Mouse (Mus musculus) left cerebral cortex, postnatal 14 days (tissue): Measurements from ENCODE around the gene Plcg2. TPM values are rescaled to one million over a fixed set of nuclear protein-coding genes. Genes with fewer than 3 reads are reported as not detected.
A peak's percentile ranks its signal among the peaks of the same experiment; 100 is the strongest.

Experiments
- DNase-seq, 2 experiments: peaks; one replicate each; pipeline ENCODE4 v3.0.0; 2021 to 2022; ENCODE audit warnings: low spot score in 2 of 2, mixed read lengths in 1 of 2
- intact Hi-C: fragments of 180-260 bp; cut with DNase I; formaldehyde crosslinking; loops from one replicate; pipeline ENCODE4 v1.15.1; 2025
- long read RNA-seq, 2 experiments: library from polyadenylated mRNA; stranded (forward); transcript quantifications; one replicate each; pipeline ENCODE4 v2.0.0; 2021
- total RNA-seq, 2 experiments: library from RNA; stranded (reverse); gene quantifications; 2 replicates each; pipeline ENCODE4 v1.2.3; 2021

The Plcg2 gene
- 1 to 10 TPM; 2.9 TPM for total RNA-seq
- long read RNA-seq, experiment 1, full-length matches to known transcripts = 3 of 5 reads
- long read RNA-seq, experiment 1, partial matches to known transcripts = 1 of 5 reads
- long read RNA-seq, experiment 1, other reads (novel, unspliced or antisense) = 1 of 5 reads
- long read RNA-seq, experiment 2, full-length matches to known transcripts = 2 of 2 reads
- long read RNA-seq, experiment 2, partial matches to known transcripts = 0 of 2 reads
- long read RNA-seq, experiment 2, other reads (novel, unspliced or antisense) = 0 of 2 reads

DNA sequence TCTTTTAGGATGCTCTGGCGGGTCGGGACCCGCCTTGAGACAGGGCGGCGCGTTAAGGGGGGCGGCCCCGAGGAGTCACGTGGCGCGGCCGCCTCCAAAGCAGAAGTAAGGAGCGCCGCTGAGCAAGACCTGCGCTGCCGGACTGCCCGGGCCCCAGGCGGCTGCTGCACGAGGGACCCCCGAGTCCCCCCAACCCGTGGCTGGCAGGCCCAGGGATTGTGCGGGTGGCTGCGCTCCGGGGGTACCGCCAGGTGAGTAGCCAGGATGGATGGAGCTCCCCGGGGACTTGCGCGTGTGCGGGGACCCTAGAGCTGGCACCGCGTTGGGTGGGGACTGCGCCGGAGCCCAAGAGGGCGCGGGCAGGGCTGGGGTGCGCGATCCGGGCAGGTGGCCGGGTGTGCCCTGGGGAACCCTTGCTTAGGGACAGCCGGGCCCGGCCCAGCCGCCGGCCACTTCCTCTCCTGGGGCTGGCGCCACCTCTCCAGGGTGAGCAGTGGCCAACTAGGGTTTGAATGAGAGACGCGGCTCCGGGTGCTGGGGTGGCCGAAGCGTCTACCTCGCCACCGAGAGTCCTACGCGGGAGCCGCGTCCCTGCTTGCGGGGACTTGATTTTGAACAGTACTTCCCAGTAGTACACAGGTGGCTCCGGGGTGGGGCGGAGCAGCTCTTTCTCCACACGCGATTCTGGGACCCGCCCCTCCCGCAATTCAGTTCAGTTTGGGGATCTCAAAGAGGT, at the start of gene Plcg2:
Plcg2 (plus strand) TSS at position 113 of the 736 bp plus-strand sequence.
- intact Hi-C loops = loop anchor here (5.0 kb wide), 1 partner anchor 54 kb away; no protein-coding TSS in a partner anchor
- peak in 1 of 2 experiments; percentile 38 for DNase-seq

DNA sequence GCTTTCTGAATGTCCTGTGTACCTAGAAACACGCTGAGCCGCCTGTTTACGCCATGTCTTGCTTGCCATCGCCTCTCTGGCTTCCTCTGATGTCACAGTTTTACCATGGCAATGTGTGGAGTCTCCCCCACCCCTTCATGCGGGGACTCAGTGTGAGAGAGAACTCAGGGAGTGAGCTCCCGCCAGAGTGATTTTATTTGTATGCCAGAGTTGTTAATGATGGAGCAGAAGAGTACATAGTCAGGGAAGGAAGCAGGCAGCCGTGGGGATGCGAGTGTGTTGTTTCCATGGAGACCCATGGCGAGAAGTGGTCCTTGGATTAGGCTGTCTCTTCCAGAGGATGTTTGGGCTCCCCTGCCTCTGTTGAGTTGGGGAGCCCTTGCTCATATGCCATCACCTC, 47.0 kb upstream of the Plcg2 start:
- peak; percentile 68 to 80 for DNase-seq
- intact Hi-C loops = no loop called here

DNA sequence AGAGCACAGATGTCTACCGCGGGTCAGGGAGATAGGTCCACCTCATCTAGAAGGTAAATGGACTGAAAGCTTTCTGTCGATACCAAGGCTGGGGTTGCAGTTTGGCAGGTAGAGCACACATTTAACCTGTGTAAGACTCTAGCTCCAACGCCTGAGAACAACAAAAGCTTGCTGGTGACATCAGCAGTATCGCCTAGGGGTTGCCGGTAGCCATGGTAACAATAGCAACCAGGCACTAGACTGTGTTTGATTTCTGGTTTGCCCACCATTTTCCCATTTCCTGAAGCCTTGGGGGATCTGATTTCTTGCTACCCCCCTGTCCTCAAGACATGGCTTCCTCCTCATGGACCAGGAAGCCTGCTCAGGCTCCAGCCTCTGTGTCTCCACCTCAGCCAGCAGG, 44.1 kb upstream of the Plcg2 start:
- DNase-seq = no peak
- intact Hi-C loops = no loop called here

DNA sequence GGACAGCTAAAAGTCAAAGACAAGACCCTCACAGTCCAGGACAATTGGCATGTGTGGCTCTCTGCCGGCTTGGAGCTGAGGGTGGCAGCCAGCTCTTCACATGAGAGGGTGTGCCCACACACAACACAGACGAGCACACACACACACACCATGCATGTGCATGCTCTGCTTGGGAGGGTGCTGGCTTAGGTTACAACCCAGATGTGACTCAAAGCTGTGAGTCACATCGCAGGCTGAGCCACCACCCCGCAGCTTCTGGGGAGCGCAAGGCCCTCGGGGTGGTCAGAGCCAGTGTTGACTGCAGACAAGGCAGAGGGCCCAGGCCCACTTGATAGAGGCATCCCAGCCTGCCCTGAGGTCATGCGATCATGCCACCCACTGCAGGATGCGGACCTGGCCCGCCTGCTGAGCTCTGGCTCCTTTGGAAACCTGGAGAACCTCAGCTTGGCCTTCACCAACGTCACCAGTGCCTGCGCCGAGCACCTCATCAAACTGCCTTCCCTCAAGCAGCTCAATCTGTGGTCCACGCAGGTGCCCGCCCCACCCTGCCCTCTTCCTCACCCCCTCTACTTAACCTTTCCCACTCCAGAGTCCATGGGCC, 43.5 kb upstream of the Plcg2 start:
- intact Hi-C loops = no loop called here
- DNase-seq = no peak

DNA sequence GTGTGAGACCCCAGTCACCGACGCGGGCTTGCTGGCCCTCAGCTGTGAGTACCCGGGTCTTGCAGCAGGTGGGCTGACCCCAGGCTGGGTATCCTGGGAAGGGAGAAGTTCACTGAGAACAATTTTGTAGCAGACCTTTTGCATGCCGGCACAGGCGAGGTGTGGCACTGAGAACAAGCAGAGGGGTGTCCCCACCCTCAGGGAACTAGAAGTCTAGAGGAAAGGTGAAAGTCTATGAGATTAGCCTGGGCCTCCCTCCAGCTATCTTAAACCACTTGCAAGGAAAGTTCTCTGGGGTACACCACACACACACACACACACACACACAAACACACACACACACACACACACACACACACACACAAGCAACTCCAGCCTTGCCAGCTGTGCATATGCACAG, 42.4 kb upstream of the Plcg2 start:
- intact Hi-C loops = no loop called here
- DNase-seq = no peak

DNA sequence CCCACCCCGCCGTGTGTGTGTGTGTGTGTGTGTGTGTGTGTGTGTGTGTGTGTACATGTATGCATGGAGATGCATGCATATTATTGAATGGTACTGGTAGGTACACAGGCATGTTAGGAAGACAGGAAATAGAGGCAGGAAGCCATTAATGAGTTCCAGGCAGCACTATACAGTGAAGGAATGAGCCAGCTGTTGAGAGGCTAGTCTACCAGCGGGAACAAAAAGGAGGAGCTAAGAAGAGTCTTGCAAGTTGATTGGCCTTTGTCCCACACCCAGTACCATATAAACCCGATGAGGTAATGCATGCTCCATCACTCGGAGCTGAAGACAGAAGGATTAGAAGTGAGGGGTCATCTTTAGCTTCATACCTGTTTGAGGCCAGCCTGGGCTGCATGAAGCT, 39.7 kb upstream of the Plcg2 start:
- intact Hi-C loops = no loop called here
- no peak for DNase-seq

DNA sequence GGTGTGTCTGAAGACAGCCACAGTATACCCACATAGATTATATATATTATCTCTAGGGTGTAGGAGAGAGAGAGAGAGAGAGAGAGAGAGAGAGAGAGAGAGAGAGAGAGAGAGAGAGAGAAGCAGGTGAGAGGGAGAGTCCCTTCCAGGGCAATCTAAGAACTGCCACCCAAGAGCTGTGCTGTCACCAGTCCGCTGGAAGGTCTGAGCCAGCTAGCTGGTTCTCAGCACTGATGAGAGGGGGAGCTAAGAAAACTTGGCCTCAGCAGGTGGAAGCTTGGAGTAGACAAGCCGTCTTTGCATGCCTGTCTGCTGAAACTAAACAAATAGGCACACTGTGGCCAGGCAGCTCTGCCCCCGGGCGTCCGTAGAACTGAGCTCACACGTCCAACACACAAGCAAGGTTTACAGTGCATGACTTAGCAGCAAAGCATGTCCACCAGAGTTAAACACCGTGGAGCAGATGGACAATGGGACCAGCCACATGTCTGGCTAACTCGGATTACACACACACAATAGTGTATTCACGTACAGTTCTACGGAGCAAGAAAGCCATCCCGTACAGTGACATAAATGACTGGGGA, 35.3 kb upstream of the Plcg2 start:
- DNase-seq = no peak

DNA sequence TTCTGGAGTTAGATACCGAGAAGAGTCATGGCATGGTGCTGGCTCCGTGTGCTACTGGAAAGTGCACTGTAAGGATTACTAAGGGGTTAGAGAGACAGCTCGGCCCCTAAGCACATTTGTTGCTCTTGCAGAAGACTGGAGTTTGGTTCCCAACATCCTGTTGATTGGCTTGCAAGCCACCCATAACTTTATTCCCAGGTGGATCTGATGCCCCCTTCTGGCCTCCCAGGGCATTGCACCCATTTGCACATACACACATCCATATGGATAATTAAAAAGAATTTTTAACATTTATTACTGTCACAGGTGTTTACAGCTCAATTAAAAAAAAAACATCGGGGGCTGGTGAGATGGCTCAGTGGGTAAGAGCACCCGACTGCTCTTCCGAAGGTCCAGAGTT, 33.6 kb upstream of the Plcg2 start:
- intact Hi-C loops = loop anchor here (2.0 kb wide), 1 partner anchor 240 kb away; no protein-coding TSS in a partner anchor
- peak in 1 of 2 experiments; percentile 49 for DNase-seq

More for the DNA sequence above, 35.3 kb upstream of the Plcg2 start:
- intact Hi-C loops = no loop called here

DNA sequence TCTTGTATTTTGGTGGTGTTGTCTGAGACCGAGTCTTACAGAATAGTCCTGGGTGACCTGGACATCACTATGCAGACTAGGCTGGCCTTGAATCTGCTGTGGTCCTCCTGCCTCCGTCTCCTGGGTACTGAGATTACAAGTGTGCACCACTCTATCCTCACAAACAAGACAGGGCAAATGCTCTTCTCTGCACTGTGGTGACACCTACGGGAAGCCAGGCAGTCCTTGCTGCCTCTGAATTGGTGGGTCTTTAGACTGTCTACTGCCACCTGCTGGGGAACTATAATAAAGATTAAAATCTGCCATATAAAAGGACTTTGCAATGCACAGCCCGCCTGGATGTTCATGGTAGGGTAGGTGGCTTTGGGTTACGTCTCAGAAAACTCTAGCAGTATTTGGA, 32.8 kb upstream of the Plcg2 start:
- intact Hi-C loops = loop anchor here (2.0 to 5.0 kb wide), 2 partner anchors 78 to 240 kb away; no protein-coding TSS in a partner anchor
- DNase-seq = peak; percentile 79 to 87

DNA sequence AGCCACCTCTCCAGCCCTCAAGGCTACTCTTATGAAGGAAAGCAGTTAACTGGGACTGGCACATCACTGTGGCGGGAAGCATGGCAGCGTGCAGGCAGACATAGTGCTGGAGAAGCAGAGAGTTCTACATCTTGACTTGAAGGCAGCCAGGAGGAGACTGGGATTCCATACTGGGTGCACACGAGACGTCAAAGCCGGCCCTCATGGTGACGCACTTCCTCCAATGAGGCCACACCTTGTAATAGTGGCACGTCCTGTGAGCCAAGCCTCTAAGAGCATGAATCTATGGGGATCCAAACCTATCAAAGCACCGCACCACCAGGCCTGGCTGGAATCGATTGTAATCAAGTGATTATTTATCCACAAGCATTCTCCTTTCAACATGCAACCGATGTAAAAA, 30.6 kb upstream of the Plcg2 start:
- intact Hi-C loops = loop anchor here (5.0 kb wide), 1 partner anchor 80 kb away; no protein-coding TSS in a partner anchor
- no peak for DNase-seq

DNA sequence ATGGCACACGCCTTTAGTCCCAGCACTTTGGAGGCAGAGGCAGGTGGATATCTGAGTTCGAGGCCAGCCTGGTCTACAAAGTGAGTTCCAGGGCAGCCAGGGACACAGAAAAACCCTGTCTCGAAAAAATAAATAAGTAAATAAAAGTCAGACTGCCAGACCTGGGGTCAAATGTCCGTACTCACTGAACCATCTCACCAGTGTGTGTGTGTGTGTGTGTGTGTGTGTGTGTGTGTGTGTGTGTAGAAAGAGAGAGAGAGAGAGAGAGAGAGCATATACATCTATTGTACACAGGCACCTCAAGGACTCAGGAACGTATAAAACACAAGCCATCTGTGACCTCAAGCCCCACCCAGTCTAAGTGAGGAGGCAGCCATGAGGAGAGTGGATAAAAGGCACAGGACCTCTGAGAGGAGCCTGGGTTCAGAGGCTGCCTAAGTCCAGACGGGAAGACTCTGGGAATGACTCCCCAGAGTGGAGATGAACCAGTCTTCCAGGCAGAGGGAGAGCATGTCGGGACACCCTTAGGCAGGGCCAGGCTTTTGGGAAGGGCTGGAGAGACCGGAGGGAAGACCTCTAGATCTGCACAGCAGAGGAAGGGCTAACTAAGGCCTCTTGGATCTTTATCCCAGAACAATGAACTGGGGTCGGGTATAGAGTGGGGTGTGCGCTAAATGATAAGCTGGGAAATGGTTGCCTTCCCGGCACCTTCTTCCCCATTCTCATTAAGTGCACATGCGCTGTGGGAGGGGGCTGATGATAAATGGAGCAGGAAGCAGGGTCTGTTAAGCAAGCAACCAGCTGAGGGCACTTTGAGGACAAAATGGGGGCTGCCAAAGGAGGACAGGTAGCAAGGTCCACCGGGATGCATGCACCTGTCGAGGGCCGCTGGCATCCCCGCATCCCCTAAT, 28.4 kb upstream of the Plcg2 start:
- intact Hi-C loops = loop anchor here (5.0 to 10.0 kb wide), 2 partner anchors 82 to 525 kb away; partner anchors contain the start of gene Atmin
- DNase-seq = no peak

DNA sequence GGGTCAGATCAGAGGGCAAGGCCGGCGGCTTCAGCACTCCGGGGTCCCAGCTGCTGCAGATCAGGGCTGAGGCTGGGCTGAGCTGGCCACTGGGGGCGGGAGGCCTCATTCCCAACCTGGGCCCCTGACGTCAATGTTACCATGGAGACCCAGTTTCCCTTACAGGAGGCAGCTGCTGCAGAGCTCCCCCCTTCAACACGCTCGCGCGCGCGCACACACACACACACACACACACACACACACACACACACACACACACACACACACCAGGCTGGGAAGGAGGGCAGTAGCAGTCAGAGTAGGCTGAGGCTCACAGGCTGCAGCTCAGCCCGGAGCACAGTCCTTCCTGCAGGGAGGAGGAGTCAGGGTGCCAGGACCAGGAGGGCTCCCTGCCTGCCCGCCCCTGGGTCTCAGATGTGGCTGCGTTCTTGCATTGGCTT, 27.7 kb upstream of the Plcg2 start:
- intact Hi-C loops = loop anchor here (10.0 kb wide), 1 partner anchor 526 kb away; the partner anchor contains the start of gene Atmin
- peak; percentile 90 to 92 for DNase-seq

DNA sequence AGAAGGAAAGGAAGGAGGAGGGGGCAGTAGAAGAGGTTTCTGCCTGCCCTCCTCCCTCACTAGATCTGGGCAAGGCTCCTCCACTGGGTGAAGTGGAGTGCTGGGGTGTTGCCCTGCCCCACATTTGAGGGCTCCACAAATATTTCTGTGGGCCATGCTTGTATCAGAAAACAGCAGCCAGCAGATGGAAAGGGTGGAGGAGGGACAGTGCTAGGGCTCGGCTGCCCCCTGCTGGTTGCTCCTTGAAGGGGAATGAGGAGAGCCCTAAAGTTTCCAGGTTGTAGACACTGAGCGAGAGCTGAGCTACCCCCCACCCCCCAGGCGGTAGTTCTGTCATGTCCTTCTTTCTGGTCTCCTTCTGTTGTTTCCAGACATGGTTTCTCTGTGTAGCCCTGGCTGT, 26.9 kb upstream of the Plcg2 start:
- intact Hi-C loops = loop anchor here (10.0 kb wide), 1 partner anchor 526 kb away; the partner anchor contains the start of gene Atmin
- peak; percentile 80 to 85 for DNase-seq

DNA sequence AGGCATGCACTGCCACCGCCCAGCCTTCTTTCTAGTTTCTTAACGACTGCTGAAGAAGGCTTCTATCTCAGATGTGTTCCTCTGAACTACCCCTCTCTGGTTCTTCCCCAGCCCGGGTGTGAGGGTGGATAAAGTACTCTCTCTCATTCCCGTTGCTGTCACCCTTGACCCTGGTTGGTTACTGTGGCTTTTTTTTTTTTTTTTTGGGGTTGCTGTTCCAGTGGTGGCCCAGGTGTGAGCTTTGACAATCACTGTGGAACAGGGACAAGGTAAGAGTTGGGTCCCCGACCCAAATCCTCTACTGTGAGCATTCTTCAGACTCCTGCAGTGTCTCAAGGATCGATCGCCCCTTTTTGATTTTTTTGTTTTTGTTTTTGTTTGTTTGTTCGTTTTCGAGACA, 26.4 kb upstream of the Plcg2 start:
- DNase-seq = no peak
- intact Hi-C loops = loop anchor here (10.0 kb wide), 1 partner anchor 527 kb away; the partner anchor contains the start of gene Atmin

DNA sequence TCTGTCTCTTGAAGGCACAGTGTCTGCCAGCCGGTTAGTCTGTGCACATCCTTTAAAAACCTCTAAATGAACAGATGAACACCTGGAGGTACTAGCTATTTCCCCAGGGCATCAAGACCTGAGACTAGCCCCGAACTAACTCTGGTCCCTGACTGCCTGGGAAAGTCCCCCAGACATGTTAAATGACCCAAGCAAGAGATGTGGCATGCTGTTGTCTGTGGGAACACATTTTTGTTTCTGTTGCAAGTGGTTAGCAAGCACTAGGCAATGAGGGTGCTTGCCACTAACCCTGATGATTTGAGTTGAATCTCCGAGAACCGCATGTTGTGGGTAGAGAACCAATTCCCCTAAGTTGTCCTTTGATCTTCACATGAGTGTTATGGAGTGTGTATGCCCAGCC, 25.8 kb upstream of the Plcg2 start:
- intact Hi-C loops = loop anchor here (10.0 kb wide), 1 partner anchor 528 kb away; the partner anchor contains the start of gene Atmin
- DNase-seq = no peak

DNA sequence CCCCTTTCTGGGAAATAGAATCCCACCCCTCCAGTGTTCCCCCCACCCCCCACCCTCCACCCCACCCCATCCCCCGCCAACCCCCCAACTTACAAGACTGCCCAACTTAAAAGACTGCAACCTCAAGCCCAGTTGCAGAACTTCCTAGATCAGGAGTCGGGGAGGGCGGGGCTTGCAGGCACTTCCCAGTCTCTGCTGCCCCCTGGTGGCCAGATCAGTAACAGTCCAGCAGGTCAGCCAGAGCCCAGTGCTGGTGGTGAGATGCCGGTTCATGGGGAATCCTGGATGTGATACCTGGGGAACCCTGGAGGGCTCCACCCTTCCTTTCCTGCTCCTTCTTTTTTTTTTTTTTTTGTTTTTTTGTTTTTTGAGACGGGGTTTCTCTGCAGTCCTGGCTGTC, 23.1 kb upstream of the Plcg2 start:
- intact Hi-C loops = loop anchor here (5.0 to 10.0 kb wide), 3 partner anchors 92 to 530 kb away; partner anchors contain the start of gene Atmin
- DNase-seq = peak; percentile 91 to 95

DNA sequence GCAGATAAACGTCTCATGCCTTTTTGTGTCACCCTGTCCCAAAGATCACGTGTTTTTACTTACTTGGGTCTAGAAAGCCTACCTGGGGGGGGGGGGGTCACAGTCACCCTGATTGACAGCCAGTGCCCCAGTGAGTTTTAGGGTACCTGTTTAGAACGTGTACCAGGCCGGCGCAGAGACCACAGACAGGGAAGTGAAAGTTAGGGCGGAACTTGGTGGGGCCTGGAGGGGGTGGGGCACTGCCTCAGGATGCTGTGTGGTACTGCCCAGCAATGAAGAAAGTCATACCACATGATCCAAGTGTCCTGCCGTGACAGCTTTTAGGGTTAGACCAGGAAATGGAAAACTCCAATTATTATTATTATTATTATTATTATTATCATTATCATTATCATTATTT, 22.3 kb upstream of the Plcg2 start:
- DNase-seq = no peak
- intact Hi-C loops = loop anchor here (5.0 to 10.0 kb wide), 3 partner anchors 91 to 531 kb away; partner anchors contain the start of gene Atmin

DNA sequence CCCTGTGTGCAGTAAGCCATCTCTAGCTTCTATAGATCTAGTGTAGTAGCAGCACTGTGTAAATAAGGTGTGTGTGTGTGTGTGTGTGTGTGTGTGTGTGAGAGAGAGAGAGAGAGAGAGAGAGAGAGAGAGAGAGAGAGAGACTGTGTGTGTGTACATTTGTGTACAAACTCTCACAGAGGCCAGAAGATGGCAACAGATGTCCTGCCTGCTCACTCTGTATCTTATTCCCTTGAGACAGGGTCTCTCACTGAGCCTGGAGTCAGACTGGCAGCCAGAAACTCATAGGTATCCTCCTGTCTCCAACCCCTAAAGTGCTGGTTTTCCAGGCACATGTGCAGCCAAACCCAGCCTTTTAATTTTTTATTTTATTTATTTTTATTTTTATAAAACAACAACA, 20.0 kb upstream of the Plcg2 start:
- no peak for DNase-seq
- intact Hi-C loops = loop anchor here (5.0 to 10.0 kb wide), 3 partner anchors 89 to 533 kb away; partner anchors contain the start of gene Atmin
